Mouse (Mus musculus) heart, postnatal 0 days (tissue): Measurements from ENCODE around the gene Slamf9.

Source experiments
- CTCF ChIP-seq: IDR thresholded peaks from 2 replicates; pipeline ENCODE4 v1.5.1; 2016; ENCODE audit warnings: antibody characterized with exemption, control low read depth, low read depth
- EP300 ChIP-seq: IDR thresholded peaks from 2 replicates; pipeline ENCODE4 v1.6.1; 2016; ENCODE audit warnings: antibody characterized with exemption, low read depth

GRCm38 (mm10) chr1:172496030-172496429, 20.9 kb downstream of the Slamf9 start:
- no peak for TF ChIP-seq EP300
- no peak for TF ChIP-seq CTCF
